Mouse (Mus musculus) stomach, embryonic 16.5 days (tissue): ENCODE results near the gene Rnase1. TPM values are rescaled to one million over a fixed set of nuclear protein-coding genes. Genes with fewer than 3 reads are reported as not detected.
A peak's percentile ranks its signal among the peaks of the same experiment; 100 is the strongest.

Experiments used
- ATAC-seq: fragments of 200-750 bp; cut with Nextera tagmentation; 2 replicates; pipeline ENCODE4 v1.8.0; 2017; ENCODE audit warnings: moderate number of reproducible peaks, moderate TSS enrichment; ENCODE audit not compliant: insufficient read depth, low FRiP score
- H3K27ac ChIP-seq: fragments of 300-500 bp; sonication (generic); 2 replicates; pipeline ENCODE4 v1.5.1; 2014; ENCODE audit warnings: low read length
- H3K27me3 ChIP-seq: fragments of 300-500 bp; sonication (generic); 2 replicates; pipeline ENCODE4 v1.6.1; 2014; ENCODE audit warnings: low read length, control low read depth, mixed read lengths; ENCODE audit not compliant: control insufficient read depth, insufficient read depth
- H3K36me3 ChIP-seq: fragments of 300-500 bp; sonication (generic); 2 replicates; pipeline ENCODE4 v1.6.1; 2014; ENCODE audit warnings: low read length; ENCODE audit not compliant: control insufficient read depth, insufficient read depth
- H3K4me1 ChIP-seq: fragments of 300-500 bp; sonication (generic); 2 replicates; pipeline ENCODE4 v1.6.1; 2014; ENCODE audit warnings: low read length, control low read depth, mixed read lengths; ENCODE audit not compliant: control insufficient read depth, insufficient read depth
- H3K4me2 ChIP-seq: fragments of 300-500 bp; sonication (generic); 2 replicates; pipeline ENCODE4 v1.6.1; 2014; ENCODE audit warnings: low read depth, low read length, mixed read lengths
- H3K4me3 ChIP-seq: fragments of 300-500 bp; sonication (generic); replicated peaks from 2 replicates; pipeline ENCODE4 v1.5.1; 2014; ENCODE audit warnings: mild to moderate bottlenecking, low read length
- H3K9ac ChIP-seq: fragments of 300-500 bp; sonication (generic); 2 replicates; pipeline ENCODE4 v1.6.1; 2014; ENCODE audit warnings: low read length
- H3K9me3 ChIP-seq: fragments of 300-500 bp; sonication (generic); replicated peaks from 2 replicates; pipeline ENCODE4 v1.6.1; 2016; ENCODE audit warnings: low read length, control low read depth; ENCODE audit not compliant: control insufficient read depth
- WGBS: fragments of 180-500 bp; shearing (Covaris S2); extraction: QIAGEN DNeasy Blood & Tissue Kit; methylation state at CpG from one replicate; pipeline ENCODE4 v1.1.7; 2014; 5-methylcytosine and 5-hydroxymethylcytosine counted together
- polyA plus RNA-seq: library from polyadenylated mRNA; unstranded; fragments of >200 nt; fragmentation: Nextera tagmentation; extraction: Ambion mirVana; gene quantifications from 2 replicates; pipeline ENCODE4 v1.2.1, GENCODE M21; 2015

Rnase1 gene
- polyA plus RNA-seq, 1 experiment from 2014 or later, result 117 TPM

- no peak overlapping the region for H3K4me2 ChIP-seq
- 92% methylated on average over 4 of the region's 4 CpGs for WGBS
- no peaks in the 10 kb centered on the region for H3K4me1 ChIP-seq
- H3K9ac ChIP-seq, result no peak overlapping the region
- no peak for ATAC-seq
- H3K27ac ChIP-seq, result no peak overlapping the region
- H3K9me3 ChIP-seq, result no peaks in the 10 kb centered on the region
- no peak overlapping the region for H3K4me3 ChIP-seq
- no peaks in the 10 kb centered on the region for H3K27me3 ChIP-seq
- no peaks in the 10 kb centered on the region for H3K36me3 ChIP-seq
Observed at GRCm38 (mm10) chr14:51144451-51144850, 2.1 kb downstream of the Rnase1 start.

DNA sequence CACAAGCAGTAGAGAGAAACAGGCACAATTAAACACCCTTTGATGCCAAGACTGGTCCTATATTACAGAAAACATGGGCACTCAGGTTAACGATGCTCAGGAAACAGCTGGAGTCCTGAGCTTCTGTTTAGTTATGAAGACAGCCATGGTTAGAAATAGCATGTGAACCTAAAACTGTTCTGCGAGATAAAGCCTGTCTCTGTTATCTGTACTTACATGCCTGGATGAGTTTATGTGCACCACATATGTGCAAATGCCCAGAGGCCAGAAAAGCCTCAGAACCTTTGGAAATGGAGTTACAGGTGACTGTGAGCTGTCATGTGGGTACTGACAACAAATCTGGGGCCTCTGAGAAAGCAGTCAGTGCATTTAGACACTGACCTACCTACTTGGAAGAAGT, 2.6 kb downstream of the Rnase1 start:
- Histone ChIP-seq H3K27ac (no peak overlapping the region), H3K4me2 (no peak overlapping the region), H3K9me3 (no peaks in the 10 kb centered on the region), H3K27me3 (no peaks in the 10 kb centered on the region), H3K36me3 (no peaks in the 10 kb centered on the region), H3K9ac (no peak overlapping the region), H3K4me1 (no peaks in the 10 kb centered on the region), H3K4me3 (no peak overlapping the region)
- WGBS, result 67% methylated on average over 2 of the region's 2 CpGs
- ATAC-seq, result no peak

DNA sequence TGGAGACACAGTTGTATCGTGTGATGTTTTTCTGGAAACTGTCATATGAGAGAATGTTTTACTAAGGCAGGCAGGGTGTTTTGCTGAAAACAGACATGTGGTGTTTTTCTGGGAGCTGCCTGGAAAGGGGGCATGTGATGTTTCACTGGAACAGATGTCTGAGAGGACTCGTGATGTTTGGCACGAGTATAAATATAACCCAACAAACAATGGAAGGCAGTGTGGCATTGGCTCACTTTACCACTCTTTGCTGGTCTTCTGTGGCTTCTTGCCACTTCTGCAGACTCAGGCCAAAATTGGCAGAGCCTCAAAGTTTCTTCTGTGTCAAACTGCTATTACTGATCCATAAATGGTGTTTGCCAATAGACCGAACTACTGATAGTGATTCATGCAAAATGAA, 3.3 kb downstream of the Rnase1 start:
- Histone ChIP-seq H3K9me3 (no peaks in the 10 kb centered on the region), H3K27ac (no peak overlapping the region), H3K4me2 (no peak overlapping the region), H3K4me3 (no peak overlapping the region), H3K36me3 (no peaks in the 10 kb centered on the region), H3K9ac (no peak overlapping the region), H3K27me3 (no peaks in the 10 kb centered on the region), H3K4me1 (no peaks in the 10 kb centered on the region)
- no peak for ATAC-seq
- WGBS, result 53% methylated on average over 4 of the region's 4 CpGs

DNA sequence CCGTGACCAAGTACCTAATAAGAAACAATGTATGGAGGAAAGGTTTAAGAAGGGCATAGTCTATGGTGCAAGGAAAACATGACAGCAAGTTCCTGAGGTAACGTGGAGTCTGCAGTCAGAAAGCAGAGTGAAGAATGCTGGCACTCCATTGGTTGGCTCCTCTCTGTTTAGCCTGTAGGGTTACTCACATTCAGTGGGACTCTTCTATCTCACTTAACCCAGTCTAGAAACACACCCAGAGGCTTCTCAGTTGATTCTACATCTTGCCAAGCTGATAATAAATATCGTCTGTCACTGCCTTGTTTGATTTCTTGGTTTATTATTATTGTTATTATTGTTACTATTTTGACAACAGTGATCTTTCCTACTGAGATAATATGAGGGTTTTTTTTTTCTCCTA, 4.0 kb downstream of the Rnase1 start:
- Histone ChIP-seq H3K4me1 (no peaks in the 10 kb centered on the region), H3K4me3 (no peak overlapping the region), H3K36me3 (no peaks in the 10 kb centered on the region), H3K4me2 (no peak overlapping the region), H3K9me3 (no peaks in the 10 kb centered on the region), H3K27ac (no peak overlapping the region), H3K9ac (no peak overlapping the region), H3K27me3 (no peaks in the 10 kb centered on the region)
- WGBS, result 74% methylated on average over 3 of the region's 3 CpGs
- ATAC-seq, result no peak

DNA sequence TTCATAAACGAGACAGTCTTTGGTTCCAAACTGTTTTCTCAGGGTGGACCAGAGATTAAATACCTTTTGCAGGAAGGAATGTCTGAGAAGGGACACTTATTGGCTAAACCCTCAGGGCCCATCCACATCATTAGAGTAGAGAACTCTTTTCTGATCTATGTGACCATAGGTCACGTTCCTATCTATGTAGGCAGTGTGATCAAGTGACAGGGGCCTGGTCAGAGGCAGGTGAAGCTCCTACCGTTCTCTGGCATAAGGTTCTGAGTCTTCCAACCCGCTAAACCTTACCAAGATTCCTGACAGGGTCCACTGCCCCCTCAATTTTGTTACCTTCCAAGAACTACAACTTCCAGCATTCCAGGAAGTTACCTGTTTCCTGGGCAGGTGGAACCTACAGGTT, 4.5 kb downstream of the Rnase1 start:
- no peaks in the 10 kb centered on the region for H3K36me3 ChIP-seq
- no peaks in the 10 kb centered on the region for H3K9me3 ChIP-seq
- no peaks in the 10 kb centered on the region for H3K27me3 ChIP-seq
- H3K9ac ChIP-seq, result no peak overlapping the region
- H3K4me3 ChIP-seq, result no peak overlapping the region
- 84% methylated on average over 4 of the region's 4 CpGs for WGBS
- no peaks in the 10 kb centered on the region for H3K4me1 ChIP-seq
- no peak overlapping the region for H3K27ac ChIP-seq
- H3K4me2 ChIP-seq, result no peak overlapping the region
- no peak for ATAC-seq

GRCm38 (mm10) chr14:51140342-51140741, 6.2 kb downstream of the Rnase1 start:
- ATAC-seq, result no peak
- 61% methylated on average over 2 of the region's 2 CpGs for WGBS
- H3K9me3 ChIP-seq, result no peaks in the 10 kb centered on the region

DNA sequence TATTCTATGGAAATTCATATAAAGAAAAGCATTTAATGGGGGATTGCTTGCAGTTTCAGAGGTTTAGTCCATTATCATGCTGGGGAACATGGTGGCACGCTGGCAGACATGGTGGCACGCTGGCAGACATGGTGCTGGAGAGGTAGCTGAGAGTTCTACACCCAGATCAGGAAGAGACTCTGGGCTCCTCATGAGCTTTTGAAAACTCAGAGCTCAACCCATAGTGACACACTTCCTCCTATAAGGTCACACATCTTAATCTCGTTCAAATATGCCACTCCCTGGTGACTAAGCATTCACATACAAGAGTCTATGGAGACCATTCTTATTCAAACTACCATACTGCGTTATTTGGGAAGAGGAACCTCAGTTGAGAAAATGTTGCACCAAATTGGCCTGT, 14.2 kb downstream of the Rnase1 start:
- Histone ChIP-seq H3K9me3 (no peaks in the 10 kb centered on the region), H3K4me2 (no peak overlapping the region), H3K9ac (no peak overlapping the region), H3K36me3 (no peaks in the 10 kb centered on the region), H3K27ac (no peak overlapping the region), H3K4me1 (no peaks in the 10 kb centered on the region; the same call in 1 of the 2 replicates), H3K27me3 (no peaks in the 10 kb centered on the region), H3K4me3 (no peak overlapping the region)
- peak; percentile 73; the same call in 1 of the 2 replicates for ATAC-seq
- 78% methylated on average over 4 of the region's 4 CpGs for WGBS

More at GRCm38 (mm10) chr14:51140342-51140741, 6.2 kb downstream of the Rnase1 start:
- Histone ChIP-seq H3K4me2 (no peak overlapping the region), H3K4me3 (no peak overlapping the region), H3K9ac (no peak overlapping the region), H3K36me3 (no peaks in the 10 kb centered on the region), H3K27me3 (no peaks in the 10 kb centered on the region), H3K4me1 (no peaks in the 10 kb centered on the region), H3K27ac (no peak overlapping the region)

- 76% methylated on average over 7 of the region's 7 CpGs for WGBS
- Histone ChIP-seq H3K9me3 (no peaks in the 10 kb centered on the region), H3K9ac (no peak overlapping the region), H3K4me2 (no peak overlapping the region), H3K36me3 (no peaks in the 10 kb centered on the region), H3K4me1 (no peaks in the 10 kb centered on the region; the same call in 1 of the 2 replicates), H3K27me3 (no peaks in the 10 kb centered on the region), H3K4me3 (no peak overlapping the region), H3K27ac (no peak overlapping the region)
- ATAC-seq, result no peak
Observed at GRCm38 (mm10) chr14:51131086-51131815, 15.3 kb downstream of the Rnase1 start.

GRCm38 (mm10) chr14:51130315-51130940, 16.2 kb downstream of the Rnase1 start:
- Histone ChIP-seq H3K9me3 (no peaks in the 10 kb centered on the region), H3K4me3 (no peak overlapping the region), H3K27me3 (no peaks in the 10 kb centered on the region), H3K36me3 (no peaks in the 10 kb centered on the region), H3K4me2 (no peak overlapping the region), H3K4me1 (no peaks in the 10 kb centered on the region; the same call in 1 of the 2 replicates), H3K9ac (no peak overlapping the region), H3K27ac (no peak overlapping the region)
- 0 out of 2 replicates have a peak, but pooled peaks have one; percentile 37 for ATAC-seq
- 67% methylated on average over 9 of the region's 9 CpGs for WGBS
